Mouse (Mus musculus) testis, adult 2 months (tissue): ENCODE measurements around the gene Zdhhc7. TPM values are rescaled to one million over a fixed set of nuclear protein-coding genes. Genes with fewer than 3 reads are reported as not detected.

Source experiments
- H3K27ac ChIP-seq: fragments of 200-500 bp; 2 replicates; pipeline ENCODE4 v1.5.1; 2012; ENCODE audit warnings: low read depth, low read length; ENCODE audit not compliant: control insufficient read depth, insufficient read depth
- H3K27me3 ChIP-seq: fragments of 200-500 bp; 2 replicates; pipeline ENCODE4 v1.6.1; 2012; ENCODE audit warnings: mild to moderate bottlenecking, low read length, moderate library complexity; ENCODE audit not compliant: control insufficient read depth, insufficient read depth
- H3K36me3 ChIP-seq: fragments of 200-500 bp; 2 replicates; pipeline ENCODE4 v1.6.1; 2012; ENCODE audit warnings: mild to moderate bottlenecking, low read length; ENCODE audit not compliant: control insufficient read depth, insufficient read depth
- H3K4me1 ChIP-seq: fragments of 200-500 bp; 2 replicates; pipeline ENCODE4 v1.6.1; 2012; ENCODE audit warnings: low read length; ENCODE audit not compliant: control insufficient read depth, insufficient read depth
- H3K4me3 ChIP-seq: fragments of 200-500 bp; 2 replicates; pipeline ENCODE4 v1.5.1; 2012; ENCODE audit warnings: low read depth, mild to moderate bottlenecking, low read length, moderate library complexity, mixed read lengths; ENCODE audit not compliant: control insufficient read depth
- CTCF ChIP-seq: fragments of 200-500 bp; IDR thresholded peaks from 2 replicates; pipeline ENCODE4 v1.5.1; 2012; ENCODE audit warnings: low read depth, mild to moderate bottlenecking, inconsistent platforms, low read length, moderate library complexity; ENCODE audit not compliant: control insufficient read depth, insufficient read depth, insufficient replicate concordance
- POLR2A ChIP-seq: fragments of 200-500 bp; IDR thresholded peaks from 2 replicates; pipeline ENCODE4 v1.6.1; 2012; ENCODE audit warnings: low read depth, mild to moderate bottlenecking, inconsistent platforms, low read length, moderate library complexity; ENCODE audit not compliant: control insufficient read depth
- polyA plus RNA-seq: library from polyadenylated mRNA; depleted of rRNA; stranded (reverse); fragments of >200 nt; gene quantifications from 2 replicates; pipeline ENCODE4 v1.2.3, GENCODE M21; 2012

Zdhhc7 gene
- polyA plus RNA-seq, 1 experiment = 32.8 TPM

DNA sequence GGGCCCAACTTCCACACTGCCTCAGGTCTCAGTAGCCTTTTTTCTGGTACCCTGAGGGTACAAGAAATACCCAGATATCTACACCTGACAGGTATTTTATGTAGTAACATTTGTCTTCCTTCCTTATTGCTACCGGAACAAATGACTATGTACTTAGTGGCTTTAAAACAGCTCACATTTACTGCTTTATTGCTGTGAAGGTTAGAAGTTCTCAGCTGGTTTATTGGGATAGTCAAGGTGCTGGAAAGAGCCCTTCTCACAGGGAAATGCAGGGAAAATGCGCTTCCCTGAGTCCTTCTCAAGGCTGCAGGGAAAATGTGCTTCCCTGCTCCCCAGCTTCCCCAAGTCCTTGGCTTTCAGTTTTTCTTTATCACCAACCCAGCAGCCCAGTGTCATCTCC, 37.7 kb upstream of the Zdhhc7 start:
- H3K4me3 ChIP-seq = no peak overlapping the region
- H3K4me1 ChIP-seq = no peaks in the 10 kb centered on the region
- no peaks in the 10 kb centered on the region for H3K36me3 ChIP-seq
- no peaks in the 10 kb centered on the region for H3K27me3 ChIP-seq
- no peak overlapping the region for H3K27ac ChIP-seq
- TF ChIP-seq CTCF (no peak), POLR2A (no peak)

DNA sequence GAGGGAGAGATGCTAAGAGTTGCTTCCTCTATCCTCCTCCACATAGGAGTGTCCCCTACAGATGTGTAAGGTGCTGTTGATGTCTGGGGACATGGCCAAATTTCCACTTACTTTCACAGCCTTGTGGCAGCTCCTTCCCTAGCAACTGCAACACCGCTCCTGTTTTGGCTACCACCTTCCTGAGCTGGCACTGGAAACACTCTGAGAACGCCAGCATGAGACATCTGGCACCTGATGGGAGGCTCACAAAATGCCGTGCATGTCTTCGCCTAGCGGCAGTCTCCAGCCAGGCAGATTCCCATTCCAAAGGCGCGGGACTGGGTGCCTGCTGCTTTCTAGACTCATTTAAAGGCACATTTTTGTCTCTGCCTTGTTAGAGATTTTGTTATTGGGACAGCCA, 35.3 kb upstream of the Zdhhc7 start:
- no peak overlapping the region for H3K27ac ChIP-seq
- no peaks in the 10 kb centered on the region for H3K4me1 ChIP-seq
- H3K4me3 ChIP-seq = no peak overlapping the region
- no peak for TF ChIP-seq POLR2A
- no peak for TF ChIP-seq CTCF
- H3K36me3 ChIP-seq = no peaks in the 10 kb centered on the region
- no peaks in the 10 kb centered on the region for H3K27me3 ChIP-seq

DNA sequence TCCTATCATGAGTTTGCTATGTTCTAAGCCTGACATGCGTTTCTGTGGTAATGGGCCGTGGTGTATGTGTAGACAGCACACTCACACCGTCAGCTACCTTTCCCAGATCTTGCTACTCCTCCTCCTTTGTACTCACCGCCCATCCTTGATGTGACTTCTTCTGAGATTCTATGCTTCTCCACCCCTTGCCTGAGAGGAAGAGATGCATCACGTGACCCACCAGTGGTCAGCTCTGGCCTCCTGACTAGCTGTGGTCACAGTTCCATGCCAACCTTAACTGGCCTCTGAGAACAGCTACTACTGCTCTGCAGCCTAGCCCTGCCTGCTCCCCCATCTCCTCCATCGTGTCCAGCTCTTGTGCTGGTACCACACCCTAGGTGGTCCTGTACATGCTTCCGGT, 34.4 kb upstream of the Zdhhc7 start:
- Histone ChIP-seq H3K4me3 (no peak overlapping the region), H3K36me3 (no peaks in the 10 kb centered on the region), H3K27me3 (no peaks in the 10 kb centered on the region), H3K27ac (no peak overlapping the region), H3K4me1 (no peaks in the 10 kb centered on the region)
- TF ChIP-seq CTCF (no peak), POLR2A (no peak)

DNA sequence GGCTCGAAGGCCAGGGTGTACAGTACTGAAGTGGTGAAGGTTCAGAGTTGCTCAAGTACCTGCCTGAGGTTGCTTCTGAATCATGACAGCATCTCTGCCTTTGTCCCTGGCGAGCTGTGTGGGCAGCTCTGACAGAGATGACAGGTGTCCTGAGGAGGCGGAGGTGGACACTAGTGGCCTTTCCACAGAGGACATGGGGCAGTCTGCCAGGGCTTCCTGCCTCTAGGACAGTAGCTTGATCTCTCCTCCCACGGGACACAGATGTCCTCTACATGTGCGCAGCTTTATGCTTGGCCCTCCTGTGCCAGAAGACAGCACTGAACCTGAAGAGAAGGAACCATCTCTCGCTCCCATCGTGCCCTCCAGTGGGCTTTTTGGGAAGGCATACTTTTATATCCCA, 31.9 kb upstream of the Zdhhc7 start:
- no peak overlapping the region for H3K4me3 ChIP-seq
- TF ChIP-seq POLR2A (no peak), CTCF (0 out of 2 replicates have a peak, but pooled peaks have one; percentile 4)
- H3K27ac ChIP-seq = no peak overlapping the region
- H3K36me3 ChIP-seq = no peaks in the 10 kb centered on the region
- H3K4me1 ChIP-seq = no peaks in the 10 kb centered on the region
- no peaks in the 10 kb centered on the region for H3K27me3 ChIP-seq

DNA sequence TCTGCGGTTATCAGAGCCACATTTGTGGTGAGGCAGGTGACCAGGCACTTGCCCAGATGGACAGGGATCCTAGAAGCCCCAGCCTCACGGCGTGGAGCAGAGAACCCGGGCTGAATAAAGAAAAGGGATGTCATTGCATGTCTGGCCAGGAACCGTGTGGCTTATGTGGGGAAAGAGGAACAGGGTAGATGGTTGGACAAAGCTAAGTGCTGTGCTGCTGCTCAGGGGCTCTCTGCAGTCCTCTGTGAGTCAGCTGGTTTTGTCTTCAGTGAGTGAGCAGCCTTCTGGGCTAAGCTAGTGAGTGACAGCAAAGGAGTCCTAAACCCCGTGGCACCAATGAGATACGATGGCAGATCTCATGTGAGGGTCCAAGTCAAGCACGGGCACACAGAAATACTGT, 29.9 kb upstream of the Zdhhc7 start:
- Histone ChIP-seq H3K4me1 (peaks cover 3% of the 10 kb centered on the region), H3K4me3 (no peak overlapping the region), H3K27me3 (no peaks in the 10 kb centered on the region), H3K36me3 (no peaks in the 10 kb centered on the region), H3K27ac (no peak overlapping the region)
- TF ChIP-seq POLR2A = no peak
- TF ChIP-seq CTCF = no peak

DNA sequence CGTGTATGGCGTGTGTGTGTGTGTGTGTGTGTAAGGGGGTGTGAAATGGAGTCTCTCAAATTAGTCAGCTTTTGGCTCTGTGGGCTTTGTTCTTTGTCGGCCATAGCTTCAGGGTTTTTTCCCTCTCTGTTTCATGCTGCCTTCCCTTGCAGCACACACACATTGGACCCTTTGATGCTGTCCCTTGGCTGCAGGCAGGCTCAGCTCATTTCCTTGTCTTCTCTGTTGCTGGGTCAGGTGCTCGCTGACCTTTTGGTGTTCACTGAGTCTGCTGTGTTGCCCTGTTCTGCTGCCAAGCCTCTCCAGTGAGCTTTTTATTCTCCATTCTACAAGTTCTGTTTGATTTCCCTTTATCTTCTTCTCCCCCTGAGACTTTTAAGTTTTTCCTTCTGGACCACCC, 28.3 kb upstream of the Zdhhc7 start:
- TF ChIP-seq POLR2A (no peak), CTCF (no peak)
- peaks cover 3% of the 10 kb centered on the region for H3K4me1 ChIP-seq

DNA sequence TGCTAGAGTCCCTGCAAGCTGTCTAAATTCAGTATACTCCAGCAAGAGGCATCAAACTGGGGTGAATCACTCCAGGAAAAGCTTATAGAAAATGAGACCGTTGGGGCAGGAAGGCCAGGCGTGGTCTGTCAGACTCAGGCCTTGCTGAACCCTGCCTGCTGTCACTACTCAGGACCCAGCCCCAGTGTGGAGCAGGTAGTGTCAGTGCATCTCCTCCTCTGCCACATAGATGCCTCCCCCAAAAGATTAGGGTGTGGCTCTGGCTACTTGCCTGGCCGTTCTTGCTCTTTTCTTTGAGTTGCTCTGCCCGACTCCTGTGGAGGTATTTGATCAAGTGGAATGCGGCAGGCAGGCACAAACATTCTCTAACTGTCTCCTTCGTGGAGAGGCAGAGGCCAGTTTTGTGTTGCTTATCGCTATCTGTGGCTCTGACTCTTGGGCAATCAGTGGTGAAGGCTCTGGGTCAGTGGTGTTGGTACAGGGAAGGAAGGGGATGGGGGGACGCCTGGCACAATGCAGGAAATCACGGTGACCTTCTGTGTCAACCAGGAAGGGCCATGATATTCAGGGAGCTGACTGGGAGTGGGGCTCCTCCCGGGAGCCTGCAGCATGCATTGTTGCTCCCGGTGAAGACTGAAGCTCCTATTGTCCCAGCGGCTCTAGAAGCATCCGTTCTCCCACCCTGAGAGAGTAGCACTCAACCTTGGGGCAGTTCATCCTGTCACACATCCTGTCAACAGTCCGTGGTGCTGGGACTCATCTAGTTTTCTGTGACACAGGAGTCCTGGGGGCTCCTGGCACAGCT, 25.3 kb upstream of the Zdhhc7 start:
- no peak overlapping the region for H3K27ac ChIP-seq
- no peaks in the 10 kb centered on the region for H3K36me3 ChIP-seq
- no peaks in the 10 kb centered on the region for H3K27me3 ChIP-seq
- H3K4me3 ChIP-seq = no peak overlapping the region
- no peak for TF ChIP-seq POLR2A
- peaks cover 3% of the 10 kb centered on the region for H3K4me1 ChIP-seq

More for the DNA sequence above, 28.3 kb upstream of the Zdhhc7 start:
- Histone ChIP-seq H3K36me3 (no peaks in the 10 kb centered on the region), H3K27ac (no peak overlapping the region), H3K4me3 (no peak overlapping the region), H3K27me3 (no peaks in the 10 kb centered on the region)
